ENCODE assay signal across 8 mouse cellular contexts in genomic region chr11:61930640-61931586, GRCm38 (mm10). TPM values are rescaled to one million over a fixed set of nuclear protein-coding genes. Genes with fewer than 3 reads are reported as not detected.
DNase-seq lines count a peak whose midpoint lies in the region; ATAC-seq lines count a peak whose summit lies in the region.

No protein-coding gene starts in this region.

- WGBS in lung, embryonic 15.5 days = 17% methylated on average over 11 of the region's 11 CpGs
- WGBS in heart, embryonic 16.5 days = 20% methylated on average over 11 of the region's 11 CpGs

- no peak for DNase-seq in lung, postnatal 10 days
- DNase-seq in embryo, embryonic 10 days (ENCODE audit: low spot score) = peak; percentile 13
- peak; percentile 7 to 14 for DNase-seq in kidney, postnatal 4 days
- peak; percentile 12 for DNase-seq in neural tube, embryonic 10.5 days (ENCODE audit: extremely low spot score, low spot score)
- no peak for DNase-seq in urinary bladder, postnatal 10 days (ENCODE audit: low spot score)
- DNase-seq in left cerebral cortex, adult 18-20 months (ENCODE audit: low spot score in 2 of 2) = no peak

- peak overlapping the region; percentile 96 for H3K27ac ChIP-seq in lung, embryonic 15.5 days
- H3K27ac ChIP-seq in heart, embryonic 16.5 days (ENCODE audit: low read length) = peak overlapping the region; percentile 90

- ATAC-seq in lung, embryonic 15.5 days (ENCODE audit: borderline replicate concordance, extremely low read depth, low FRiP score, low TSS enrichment) = no peak
- no peak for ATAC-seq in heart, embryonic 16.5 days (replicated peaks; ENCODE audit: extremely low read depth, insufficient read depth, low FRiP score)

- no peaks in the 10 kb centered on the region for H3K36me3 ChIP-seq in lung, embryonic 15.5 days
- 0 out of 2 replicates have a peak, but pooled peaks cover 4% of the 10 kb centered on the region for H3K36me3 ChIP-seq in heart, embryonic 16.5 days (ENCODE audit: control insufficient read depth, insufficient read depth)

- H3K9ac ChIP-seq in lung, embryonic 15.5 days = peak overlapping the region; percentile 78
- H3K9ac ChIP-seq in heart, embryonic 16.5 days (ENCODE audit: low read length) = peak overlapping the region; percentile 73

- H3K4me2 ChIP-seq in lung, embryonic 15.5 days = peak overlapping the region; percentile 85
- H3K4me2 ChIP-seq in heart, embryonic 16.5 days (ENCODE audit: low read depth, low read length) = peak overlapping the region; percentile 66

- H3K4me3 ChIP-seq in lung, embryonic 15.5 days = peak overlapping the region; percentile 99
- H3K4me3 ChIP-seq in heart, embryonic 16.5 days (ENCODE audit: low read length) = peak overlapping the region; percentile 94

- H3K9me3 ChIP-seq in lung, embryonic 15.5 days = no peaks in the 10 kb centered on the region
- no peaks in the 10 kb centered on the region for H3K9me3 ChIP-seq in heart, embryonic 16.5 days (replicated peaks; ENCODE audit: control insufficient read depth, low read length)

- peaks cover 24% of the 10 kb centered on the region for H3K4me1 ChIP-seq in lung, embryonic 15.5 days
- H3K4me1 ChIP-seq in heart, embryonic 16.5 days (ENCODE audit: control insufficient read depth, insufficient read depth, low read length) = peaks cover 19% of the 10 kb centered on the region

- H3K27me3 ChIP-seq in lung, embryonic 15.5 days = no peaks in the 10 kb centered on the region
- no peaks in the 10 kb centered on the region for H3K27me3 ChIP-seq in heart, embryonic 16.5 days (ENCODE audit: control insufficient read depth, insufficient read depth, low read length)

RNA-seq across cellular contexts. Expression of gene Akap10, which starts 0.9 kb away (rescaled TPM):
- polyA plus RNA-seq in lung, embryonic 15.5 days (2015; fragmentation: Nextera tagmentation; extraction: Ambion mirVana) = 14.8 and 17.7 TPM in 2 replicates
- polyA plus RNA-seq in heart, embryonic 16.5 days (2015; fragmentation: Nextera tagmentation; extraction: Ambion mirVana) = 14.1 and 14.5 TPM in 2 replicates
- 10 to 100 TPM; 32.2 to 32.7 TPM for total RNA-seq in left cerebral cortex, adult 18-20 months (2021)

RNA-seq across cellular contexts. Expression of gene Specc1, which starts 25.6 kb away (rescaled TPM):
- polyA plus RNA-seq in lung, embryonic 15.5 days (2015; fragmentation: Nextera tagmentation; extraction: Ambion mirVana) = 10.7 and 12.0 TPM in 2 replicates
- 9.3 TPM in 2 replicates for polyA plus RNA-seq in heart, embryonic 16.5 days (2015; fragmentation: Nextera tagmentation; extraction: Ambion mirVana)
- 10 to 100 TPM; 72.9 to 77.6 TPM for total RNA-seq in left cerebral cortex, adult 18-20 months (2021)

Comparison
In these comparisons a context has a peak if more than half of its experiments do, and no peak if none do; other contexts are left out.
1. DNase-seq: peak in embryo, embryonic 10 days (single experiment), kidney, postnatal 4 days (2 of 2) and neural tube, embryonic 10.5 days (single experiment); none in lung, postnatal 10 days (single experiment), urinary bladder, postnatal 10 days (single experiment) and left cerebral cortex, adult 18-20 months (0 of 2).